Mouse (Mus musculus) retina, postnatal 1 day (tissue): ENCODE data around the gene Epx.

Source experiments
- DNase-seq: peaks from one replicate; pipeline ENCODE4 v3.0.0-alpha.2; 2012

The Epx gene

DNA sequence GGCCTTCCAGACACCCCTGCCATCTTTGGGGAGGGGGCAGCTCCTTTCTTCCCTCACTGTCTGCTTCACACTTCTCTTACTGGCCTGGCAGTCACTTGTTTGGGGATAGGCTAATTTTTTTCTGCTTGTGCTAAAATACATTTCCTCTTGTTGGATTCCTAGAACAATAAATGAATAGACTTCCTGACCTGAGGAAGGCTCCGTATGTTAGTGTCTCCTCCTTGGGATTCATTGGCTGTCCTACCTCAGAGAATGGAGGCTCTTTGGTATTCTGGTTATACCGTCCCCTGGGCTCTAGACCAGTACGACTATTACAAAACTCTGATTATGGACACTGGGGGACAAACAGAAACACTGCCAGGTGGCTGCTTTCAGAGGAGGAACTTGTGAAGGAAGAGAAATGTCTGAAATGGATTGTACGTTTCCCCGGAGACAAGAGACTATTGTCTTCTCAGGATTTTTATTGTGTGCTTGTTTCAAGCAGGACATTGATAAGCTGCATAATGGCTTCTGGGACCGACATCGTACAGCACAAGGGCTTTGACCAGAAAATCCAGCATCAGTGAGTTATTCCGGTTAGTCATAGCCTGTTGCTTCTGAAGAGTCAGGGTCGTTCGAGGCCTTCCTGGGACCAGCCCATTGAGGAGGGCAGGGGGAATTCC lies 47.0 kb downstream of the Epx start, which contains the start of gene Lpo:
Gene Lpo, minus strand, starts transcription at position 51 of the 662 bp plus-strand sequence.
- DNase-seq = no peak

GRCm38 (mm10) chr11:87821502-87821901 lies 53.8 kb downstream of the Epx start:
- DNase-seq = no peak

GRCm38 (mm10) chr11:87817443-87817773 lies 57.9 kb downstream of the Epx start:
- DNase-seq = no peak

GRCm38 (mm10) chr11:87816707-87817442 lies 58.5 kb downstream of the Epx start:
- DNase-seq = peak; percentile 92

GRCm38 (mm10) chr11:87814831-87815230 lies 60.5 kb downstream of the Epx start:
- DNase-seq = no peak
